Mouse (Mus musculus) NIH3T3 (cell line): ENCODE data around the gene Gde1.

Source experiments
- DNase-seq: peaks from one replicate; pipeline ENCODE4 v3.0.0-alpha.2; 2012; ENCODE audit warnings: low read depth

Gde1 gene

GRCm38 (mm10) chr7:118705101-118705961 is at the start of gene Gde1:
Gene Gde1, minus strand, starts transcription at chr7:118705778.
- DNase-seq, result peak; percentile 89

GRCm38 (mm10) chr7:118751625-118752024 is 46.0 kb upstream of the Gde1 start:
- no peak for DNase-seq

DNA sequence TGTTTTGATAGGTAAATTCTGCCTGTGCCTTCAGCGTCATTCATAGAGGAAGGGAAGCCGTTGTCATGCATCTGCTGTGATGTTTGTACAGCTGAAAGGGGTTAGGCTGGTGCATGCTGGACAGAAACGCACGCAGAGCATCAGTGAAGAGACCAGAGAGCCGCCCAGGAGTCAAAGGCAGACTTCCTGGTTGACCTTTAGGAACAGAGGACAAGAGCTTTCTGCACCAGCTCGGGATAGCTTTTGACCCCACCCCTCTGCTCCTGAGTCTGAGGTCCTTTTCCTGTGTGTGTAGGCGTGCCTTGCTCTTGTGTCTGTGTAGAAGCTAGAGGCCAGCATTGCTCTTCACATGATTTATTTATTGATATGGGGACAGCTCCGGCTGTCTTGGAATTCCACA is 44.1 kb upstream of the Gde1 start:
- DNase-seq, result no peak

DNA sequence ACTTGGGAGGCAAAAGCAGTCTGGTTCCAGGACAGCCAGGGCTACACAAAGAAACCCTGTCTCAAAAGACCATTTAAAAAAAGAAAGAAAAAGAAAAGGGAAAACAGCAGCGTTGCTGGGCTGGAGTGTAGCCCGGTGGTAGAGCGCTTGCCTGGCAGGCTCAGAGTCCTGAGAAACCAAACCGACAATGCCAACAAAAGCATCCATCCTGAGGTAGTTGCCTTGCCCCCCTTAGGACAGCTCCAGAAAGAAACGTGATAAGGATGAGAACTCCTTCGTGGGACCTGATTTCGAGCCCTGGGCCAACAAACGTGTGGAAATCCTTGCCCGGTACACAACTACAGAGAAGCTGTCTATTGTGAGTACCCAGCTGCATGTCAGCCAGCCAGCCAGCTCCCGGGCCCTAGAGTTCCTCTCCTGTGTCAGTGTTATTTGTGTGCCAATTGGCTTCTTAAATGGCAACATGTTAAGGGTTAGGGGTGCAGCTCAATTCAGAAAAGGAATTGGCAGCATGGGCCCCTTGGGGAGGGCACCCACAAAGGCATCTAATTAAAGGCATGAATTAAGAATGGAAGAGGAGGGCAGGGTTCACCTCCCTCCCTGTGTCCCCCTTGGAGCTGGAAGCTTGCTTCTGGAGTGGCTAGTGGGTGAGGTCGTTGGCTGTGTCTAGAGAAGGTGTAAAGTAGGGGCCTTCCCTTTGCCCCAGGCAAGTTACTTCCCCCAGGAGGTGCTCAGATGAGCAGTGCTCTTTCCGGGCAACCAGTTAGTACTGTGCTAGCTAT is 42.5 kb upstream of the Gde1 start:
- DNase-seq, result no peak

GRCm38 (mm10) chr7:118744766-118745165 is 39.2 kb upstream of the Gde1 start:
- DNase-seq, result no peak

GRCm38 (mm10) chr7:118742278-118742677 is 36.7 kb upstream of the Gde1 start:
- no peak for DNase-seq

- peak; percentile 97 for DNase-seq
These were observed 35.2 kb upstream of the Gde1 start for GRCm38 (mm10) chr7:118740532-118741338.

DNA sequence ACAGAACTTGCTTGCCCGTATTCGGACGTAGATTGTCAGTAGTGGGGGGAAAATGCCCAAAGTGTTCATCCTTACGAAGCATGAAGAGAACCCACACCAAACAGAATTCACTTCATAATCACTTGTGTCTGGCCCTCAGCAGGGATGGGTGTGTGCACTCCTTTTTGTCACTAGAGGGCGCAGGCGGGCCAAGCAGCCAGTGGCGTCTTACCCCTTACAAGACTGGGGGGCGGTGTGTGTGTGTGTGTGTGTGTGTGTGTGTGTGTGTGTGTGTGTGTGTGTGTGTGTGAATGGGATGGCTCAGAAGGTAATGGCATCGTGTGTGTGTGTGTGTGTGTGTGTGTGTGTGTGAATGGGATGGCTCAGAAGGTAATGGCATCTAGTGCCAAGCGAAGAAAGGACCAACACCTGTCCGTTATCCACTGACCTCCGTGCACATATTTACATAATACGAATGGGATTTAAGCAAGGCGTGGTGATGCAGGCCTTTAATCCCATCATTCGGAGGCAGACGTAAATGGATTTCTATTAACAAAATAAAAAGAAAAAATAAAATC is 34.5 kb upstream of the Gde1 start, which contains the start of gene Vps35l:
Vps35l (plus strand) TSS at position 252 of the 557 bp plus-strand sequence.
- DNase-seq, result peak; percentile 90

DNA sequence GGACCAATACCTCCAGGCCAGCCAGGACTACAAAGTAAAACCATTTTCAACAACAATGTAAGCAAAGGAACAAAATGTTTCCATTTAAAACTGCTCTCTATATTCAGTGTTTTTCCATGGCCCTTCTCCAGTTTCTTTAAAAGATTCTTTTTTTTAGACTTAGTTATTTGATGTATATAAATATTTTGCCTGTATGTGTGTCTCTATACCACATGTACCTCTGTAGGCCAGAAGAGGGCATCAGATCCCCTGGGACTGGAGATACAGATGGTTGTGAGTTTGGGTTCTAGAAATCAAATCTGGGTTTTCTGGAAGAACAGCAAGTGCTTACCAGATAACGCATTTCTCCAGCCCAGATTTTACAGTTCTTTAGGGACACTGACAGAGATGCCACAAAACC is 33.2 kb upstream of the Gde1 start:
- DNase-seq, result no peak

- no peak for DNase-seq
These were observed 27.6 kb upstream of the Gde1 start for GRCm38 (mm10) chr7:118733225-118733624.

- no peak for DNase-seq
These were observed 26.2 kb upstream of the Gde1 start for GRCm38 (mm10) chr7:118731781-118732180.

GRCm38 (mm10) chr7:118728846-118729587 is 23.4 kb upstream of the Gde1 start:
- DNase-seq, result no peak

DNA sequence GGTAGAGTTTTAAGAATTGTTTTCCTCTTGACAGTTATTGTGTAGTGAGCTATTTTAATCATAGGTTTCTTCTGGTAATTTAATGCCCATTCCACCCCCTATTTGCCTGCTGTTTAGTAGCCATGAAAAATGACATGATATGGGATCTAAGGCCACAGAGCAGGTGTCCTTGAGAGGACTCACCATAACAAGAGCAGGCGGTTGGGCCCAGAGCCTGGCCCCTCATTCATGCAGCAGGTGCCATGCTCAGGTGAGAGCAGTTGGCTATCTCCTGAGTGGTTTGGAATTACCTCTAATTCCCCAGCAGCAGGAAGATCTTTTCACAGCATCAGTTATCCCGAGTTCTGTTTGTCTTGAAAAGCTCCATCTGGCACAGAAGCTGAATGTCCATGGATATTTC is 19.9 kb upstream of the Gde1 start:
- no peak for DNase-seq

DNA sequence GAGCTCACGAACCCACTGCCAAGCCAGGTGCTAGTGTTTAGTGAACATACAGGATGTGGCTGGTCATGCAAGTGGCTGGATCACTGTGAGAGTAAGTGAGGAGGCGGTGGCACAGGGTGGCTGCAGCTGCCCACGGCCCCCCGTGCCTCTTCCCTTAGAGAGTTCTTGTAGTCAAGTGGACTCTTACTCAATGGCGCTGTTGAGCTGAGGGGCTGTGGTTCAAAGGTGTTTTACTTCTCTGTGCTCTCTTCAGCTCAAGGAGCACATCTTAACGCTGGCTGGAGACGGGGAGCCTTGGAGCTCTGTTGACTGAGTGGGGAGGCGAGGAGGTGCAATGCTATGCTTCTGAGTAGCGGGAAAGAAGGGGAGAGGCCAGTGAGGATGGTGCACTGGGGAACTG is 18.3 kb upstream of the Gde1 start:
- no peak for DNase-seq

- DNase-seq, result no peak
These were observed 12.5 kb upstream of the Gde1 start for GRCm38 (mm10) chr7:118718066-118718465.

DNA sequence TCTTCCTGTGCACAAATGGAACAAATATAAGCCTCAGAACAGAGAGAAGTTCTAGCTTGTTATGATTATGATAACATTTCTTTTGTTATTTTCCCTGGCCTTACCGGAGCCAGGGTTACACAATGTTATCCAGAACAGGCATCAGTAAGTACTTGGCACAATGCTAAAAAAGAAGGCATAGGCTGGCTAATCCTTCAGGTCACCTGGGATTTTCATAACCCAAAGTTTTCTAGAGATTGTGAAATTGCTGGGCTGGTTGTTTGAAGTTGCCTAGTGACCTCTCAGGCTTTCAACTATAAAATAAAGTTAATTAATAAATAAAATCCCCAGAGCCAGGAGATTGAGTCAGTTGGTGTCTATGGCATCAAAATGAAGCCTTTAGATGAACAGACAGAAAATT is 9.3 kb upstream of the Gde1 start:
- no peak for DNase-seq

GRCm38 (mm10) chr7:118712228-118713173 is 6.9 kb upstream of the Gde1 start, which contains the start of gene Ccp110:
Gene Ccp110, plus strand, starts transcription at chr7:118712552.
- peak; percentile 96 for DNase-seq

GRCm38 (mm10) chr7:118710776-118711175 is 5.2 kb upstream of the Gde1 start:
- DNase-seq, result no peak

DNA sequence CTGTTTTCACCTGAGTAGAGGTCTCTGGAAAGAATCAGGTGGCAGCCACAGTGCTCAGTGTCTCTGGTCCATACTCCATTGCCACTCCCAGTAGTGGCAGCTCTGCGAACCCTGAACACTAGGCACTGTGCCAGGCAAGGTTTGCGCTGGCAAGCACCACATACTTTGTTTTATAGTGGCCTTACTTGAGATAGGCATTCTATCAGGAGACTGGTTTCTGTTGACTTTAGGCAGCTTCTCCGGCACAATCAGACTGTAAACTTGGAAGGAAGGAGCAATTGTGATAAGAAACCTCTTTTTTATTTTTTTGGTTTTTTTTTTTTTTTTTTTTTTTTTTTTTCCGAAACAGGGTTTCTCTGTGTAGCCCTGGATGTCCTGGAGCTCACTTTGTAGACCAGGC is 2.4 kb upstream of the Gde1 start:
- no peak for DNase-seq

- DNase-seq, result no peak
These were observed 1.6 kb upstream of the Gde1 start for GRCm38 (mm10) chr7:118707216-118707615.
